Mouse (Mus musculus): Measurements from ENCODE around the gene Cd68. TPM values are rescaled to one million over a fixed set of nuclear protein-coding genes. Genes with fewer than 3 reads are reported as not detected.
A peak's percentile ranks its signal among the peaks of the same experiment; 100 is the strongest.

The Cd68 gene
- total and polyA plus RNA-seq, 3 experiments: 7.4 to 14.8 (median 7.6) TPM

GRCm38 (mm10) chr11:69692196-69692811 is 26.4 kb upstream of the Cd68 start:
- Histone ChIP-seq H3K79me2 (replicated peaks; ENCODE audit: control insufficient read depth, insufficient read depth, low read length) (no peaks in the 10 kb centered on the region), H3K27me3 (ENCODE audit: control insufficient read depth, insufficient read depth, low read length) (no peaks in the 10 kb centered on the region), H3K9ac (ENCODE audit: low read depth, low read length) (no peak overlapping the region), H3K4me3 (no peak overlapping the region), H3K36me3 (ENCODE audit: control insufficient read depth, insufficient read depth, low read length) (no peaks in the 10 kb centered on the region), H3K4me1 (ENCODE audit: control insufficient read depth, insufficient read depth, low read length) (peaks cover 9% of the 10 kb centered on the region), H3K27ac (no peak overlapping the region)
- intact Hi-C loops (cut with DNase I): no loop called here
- no peak for TF ChIP-seq EP300 (IDR thresholded peaks at IDR 0.05; ENCODE audit: insufficient read depth, low read depth, low read length)
- 0 out of 2 replicates have a peak, but pooled peaks have one; percentile 16 for TF ChIP-seq POLR2A (IDR thresholded peaks at IDR 0.05; ENCODE audit: insufficient read depth, low read depth, low read length)
- peak in 1 of 2 experiments; percentile 52 for DNase-seq
- WGBS: 71% methylated on average over 9 of the region's 9 CpGs

DNA sequence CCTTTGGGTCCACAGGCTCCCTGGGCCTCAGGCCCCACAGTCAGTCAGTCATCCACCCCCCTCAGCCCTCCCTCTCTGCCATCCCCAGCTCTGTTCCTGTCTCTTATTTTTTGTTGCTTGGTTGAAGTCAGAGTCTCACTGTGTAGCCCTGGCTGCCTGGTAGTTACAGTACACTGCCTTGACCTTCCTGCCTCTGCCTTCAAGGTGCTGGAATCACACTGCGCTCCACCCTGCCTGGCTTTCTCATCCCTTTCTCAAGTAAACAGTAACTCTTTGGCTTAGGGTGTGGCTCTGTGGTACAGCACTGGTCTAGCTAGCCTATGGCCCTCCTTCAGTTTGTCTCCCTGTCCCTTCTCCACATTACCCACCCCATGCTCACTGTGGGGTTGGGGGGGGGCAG is 23.9 kb upstream of the Cd68 start:
- no peak for DNase-seq
- H3K79me2 ChIP-seq (replicated peaks; ENCODE audit: control insufficient read depth, insufficient read depth, low read length): no peaks in the 10 kb centered on the region
- no peaks in the 10 kb centered on the region for H3K36me3 ChIP-seq (ENCODE audit: control insufficient read depth, insufficient read depth, low read length)
- no peak overlapping the region for H3K4me3 ChIP-seq
- H3K4me1 ChIP-seq (ENCODE audit: control insufficient read depth, insufficient read depth, low read length): peaks cover 20% of the 10 kb centered on the region
- intact Hi-C loops (cut with DNase I): no loop called here
- no peaks in the 10 kb centered on the region for H3K27me3 ChIP-seq (ENCODE audit: control insufficient read depth, insufficient read depth, low read length)
- H3K9ac ChIP-seq (ENCODE audit: low read depth, low read length): no peak overlapping the region
- WGBS: 96% methylated on average over 1 of the region's 1 CpGs
- no peak overlapping the region; the same call in 1 of the 2 replicates for H3K27ac ChIP-seq
- TF ChIP-seq POLR2A (IDR thresholded peaks at IDR 0.05; ENCODE audit: insufficient read depth, low read depth, low read length) (0 out of 2 replicates have a peak, but pooled peaks have one; percentile 5), EP300 (IDR thresholded peaks at IDR 0.05; ENCODE audit: insufficient read depth, low read depth, low read length) (no peak)

DNA sequence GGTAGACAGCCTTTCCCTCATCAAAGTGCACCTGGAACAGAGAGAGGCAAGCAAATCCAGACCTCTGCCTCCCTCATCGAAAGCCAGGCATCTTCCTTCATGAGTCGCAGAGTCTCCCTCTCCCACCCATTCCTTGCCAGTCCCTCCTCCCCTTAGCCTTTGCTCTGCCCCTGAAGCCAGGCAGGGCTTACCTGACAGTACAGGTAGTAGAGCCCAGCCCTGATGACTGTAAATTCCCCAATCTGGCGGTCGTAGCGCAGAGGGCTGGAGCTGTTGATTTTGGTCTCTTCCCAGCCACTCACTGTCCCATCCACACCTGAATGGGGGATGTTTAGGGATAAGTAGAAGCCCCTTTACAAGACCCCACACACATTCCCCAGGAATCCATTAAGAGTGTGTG is 21.1 kb upstream of the Cd68 start:
- intact Hi-C loops (cut with DNase I): no loop called here
- H3K79me2 ChIP-seq (replicated peaks; ENCODE audit: control insufficient read depth, insufficient read depth, low read length): no peaks in the 10 kb centered on the region
- DNase-seq: no peak
- H3K4me3 ChIP-seq: no peak overlapping the region
- H3K36me3 ChIP-seq (ENCODE audit: control insufficient read depth, insufficient read depth, low read length): no peaks in the 10 kb centered on the region
- peaks cover 18% of the 10 kb centered on the region for H3K4me1 ChIP-seq (ENCODE audit: control insufficient read depth, insufficient read depth, low read length)
- 62% methylated on average over 5 of the region's 5 CpGs for WGBS
- H3K27ac ChIP-seq: peak overlapping the region; percentile 98
- no peak overlapping the region for H3K9ac ChIP-seq (ENCODE audit: low read depth, low read length)
- TF ChIP-seq EP300 (IDR thresholded peaks at IDR 0.05; ENCODE audit: insufficient read depth, low read depth, low read length) (no peak), POLR2A (IDR thresholded peaks at IDR 0.05; ENCODE audit: insufficient read depth, low read depth, low read length) (no peak), CTCF (IDR thresholded peaks at IDR 0.05) (no peak)
- H3K27me3 ChIP-seq (ENCODE audit: control insufficient read depth, insufficient read depth, low read length): no peaks in the 10 kb centered on the region

GRCm38 (mm10) chr11:69686377-69686776 is 20.4 kb upstream of the Cd68 start:
- no peaks in the 10 kb centered on the region for H3K36me3 ChIP-seq (ENCODE audit: control insufficient read depth, insufficient read depth, low read length)
- 16% methylated on average over 4 of the region's 4 CpGs for WGBS
- H3K4me1 ChIP-seq (ENCODE audit: control insufficient read depth, insufficient read depth, low read length): peaks cover 18% of the 10 kb centered on the region
- H3K27ac ChIP-seq: peak overlapping the region; percentile 98
- no peak for TF ChIP-seq EP300 (IDR thresholded peaks at IDR 0.05; ENCODE audit: insufficient read depth, low read depth, low read length)
- TF ChIP-seq POLR2A (IDR thresholded peaks at IDR 0.05; ENCODE audit: insufficient read depth, low read depth, low read length): no peak; the same call in 1 of the 2 replicates
- TF ChIP-seq CTCF (IDR thresholded peaks at IDR 0.05): no peak
- intact Hi-C loops (cut with DNase I): loop anchor here (1.0 kb wide), 1 partner anchor 72 kb away; the partner anchor contains the start of gene Polr2a
- H3K9ac ChIP-seq (ENCODE audit: low read depth, low read length): no peak overlapping the region
- no peaks in the 10 kb centered on the region for H3K79me2 ChIP-seq (replicated peaks; ENCODE audit: control insufficient read depth, insufficient read depth, low read length)
- peak; percentile 86 to 88 for DNase-seq
- no peaks in the 10 kb centered on the region for H3K27me3 ChIP-seq (ENCODE audit: control insufficient read depth, insufficient read depth, low read length)
- H3K4me3 ChIP-seq: peak overlapping the region; percentile 54

DNA sequence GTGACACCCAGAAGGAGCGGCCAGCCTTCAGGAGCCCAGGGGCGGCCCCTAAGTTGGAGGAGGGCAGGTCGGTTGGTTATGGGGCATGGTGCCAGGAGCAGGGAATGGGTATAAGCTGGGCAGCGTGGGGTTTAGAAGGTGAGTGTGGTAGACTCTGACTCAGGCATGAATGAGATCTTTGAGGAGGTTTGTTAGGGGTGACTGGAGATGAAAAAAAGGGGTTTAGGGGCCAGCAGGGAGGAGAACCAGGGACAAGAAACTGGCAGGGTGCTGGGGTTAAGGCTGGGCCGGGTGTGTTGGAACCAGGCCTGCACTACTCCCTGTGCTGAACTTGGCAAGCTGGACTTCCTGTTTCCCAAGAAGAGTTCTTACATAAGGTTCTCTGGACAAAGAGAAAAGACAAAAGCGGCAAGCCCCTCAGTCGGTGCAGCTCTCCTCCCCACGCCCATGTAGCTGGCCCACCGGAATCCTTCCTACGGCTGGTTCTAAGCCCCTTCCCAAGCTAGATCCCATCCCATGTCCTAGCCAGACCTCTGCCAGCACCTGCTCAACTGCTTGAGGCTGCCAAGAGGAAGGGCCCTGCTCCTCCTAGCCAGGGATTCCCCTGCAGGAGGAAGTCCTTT is 19.7 kb upstream of the Cd68 start, which contains the start of gene Tnfsf13:
Gene Tnfsf13, minus strand, starts transcription at position 259 of the 623 bp plus-strand sequence.
- Histone ChIP-seq H3K27ac (peak within 1 kb of the TSS; percentile 98), H3K79me2 (replicated peaks; ENCODE audit: control insufficient read depth, insufficient read depth, low read length) (no peaks in the 10 kb centered on the region), H3K9ac (ENCODE audit: low read depth, low read length) (peak within 1 kb of the TSS; percentile 79), H3K36me3 (ENCODE audit: control insufficient read depth, insufficient read depth, low read length) (no peaks in the 10 kb centered on the region), H3K4me1 (ENCODE audit: control insufficient read depth, insufficient read depth, low read length) (peaks cover 18% of the 10 kb centered on the region), H3K4me3 (peak within 1 kb of the TSS; percentile 54), H3K27me3 (ENCODE audit: control insufficient read depth, insufficient read depth, low read length) (no peaks in the 10 kb centered on the region)
- 5% methylated on average over 10 of the region's 10 CpGs for WGBS
- TF ChIP-seq CTCF (IDR thresholded peaks at IDR 0.05) (no peak), POLR2A (IDR thresholded peaks at IDR 0.05; ENCODE audit: insufficient read depth, low read depth, low read length) (peak; percentile 99), EP300 (IDR thresholded peaks at IDR 0.05; ENCODE audit: insufficient read depth, low read depth, low read length) (peak; percentile 93)
- intact Hi-C loops (cut with DNase I): loop anchor here (1.0 kb wide), 1 partner anchor 73 kb away; the partner anchor contains the start of gene Polr2a
- peak; percentile 83 to 92 for DNase-seq

GRCm38 (mm10) chr11:69684936-69685335 is 19.0 kb upstream of the Cd68 start:
- intact Hi-C loops (cut with DNase I): loop anchor here (5.0 kb wide), 1 partner anchor 103 kb away; the partner anchor contains the start of genes Trp53 and Wrap53
- H3K27me3 ChIP-seq (ENCODE audit: control insufficient read depth, insufficient read depth, low read length): no peaks in the 10 kb centered on the region
- TF ChIP-seq POLR2A (IDR thresholded peaks at IDR 0.05; ENCODE audit: insufficient read depth, low read depth, low read length) (no peak), CTCF (IDR thresholded peaks at IDR 0.05) (no peak), EP300 (IDR thresholded peaks at IDR 0.05; ENCODE audit: insufficient read depth, low read depth, low read length) (no peak)
- no peak overlapping the region for H3K4me3 ChIP-seq
- H3K27ac ChIP-seq: peak overlapping the region; percentile 98
- H3K4me1 ChIP-seq (ENCODE audit: control insufficient read depth, insufficient read depth, low read length): peaks cover 17% of the 10 kb centered on the region
- no peaks in the 10 kb centered on the region for H3K36me3 ChIP-seq (ENCODE audit: control insufficient read depth, insufficient read depth, low read length)
- 92% methylated on average over 6 of the region's 6 CpGs for WGBS
- peak in 1 of 2 experiments; percentile 50 for DNase-seq
- H3K79me2 ChIP-seq (replicated peaks; ENCODE audit: control insufficient read depth, insufficient read depth, low read length): no peaks in the 10 kb centered on the region
- peak overlapping the region; percentile 10 for H3K9ac ChIP-seq (ENCODE audit: low read depth, low read length)
